Mouse (Mus musculus) liver, embryonic 16.5 days (tissue): ENCODE measurements around the gene Zbtb49. TPM values are rescaled to one million over a fixed set of nuclear protein-coding genes. Genes with fewer than 3 reads are reported as not detected.

Source experiments
- ATAC-seq: fragments of 200-750 bp; cut with Nextera tagmentation; 2 replicates; pipeline ENCODE4 v1.8.0; 2017; ENCODE audit warnings: low read depth, mild to moderate bottlenecking, moderate number of reproducible peaks, moderate library complexity
- H3K27ac ChIP-seq: fragments of 300-500 bp; sonication (generic); 2 replicates; pipeline ENCODE4 v1.5.1; 2014; ENCODE audit warnings: mild to moderate bottlenecking, low read length
- H3K27me3 ChIP-seq: fragments of 300-500 bp; sonication (generic); 2 replicates; pipeline ENCODE4 v1.6.1; 2014; ENCODE audit warnings: low read depth, low read length, mixed read lengths; ENCODE audit not compliant: control insufficient read depth, insufficient read depth
- H3K36me3 ChIP-seq: fragments of 300-500 bp; sonication (generic); 2 replicates; pipeline ENCODE4 v1.6.1; 2014; ENCODE audit warnings: mild to moderate bottlenecking; ENCODE audit not compliant: control insufficient read depth, insufficient read depth
- H3K4me1 ChIP-seq: fragments of 300-500 bp; sonication (generic); 2 replicates; pipeline ENCODE4 v1.6.1; 2014; ENCODE audit warnings: low read depth, low read length, mixed read lengths; ENCODE audit not compliant: control insufficient read depth
- H3K4me2 ChIP-seq: fragments of 300-500 bp; sonication (generic); 2 replicates; pipeline ENCODE4 v1.6.1; 2014; ENCODE audit warnings: low read depth, low read length, mixed read lengths
- H3K4me3 ChIP-seq: fragments of 300-500 bp; sonication (generic); 2 replicates; pipeline ENCODE4 v1.5.1; 2014; ENCODE audit warnings: low read depth, mild to moderate bottlenecking, low read length
- H3K9ac ChIP-seq: fragments of 300-500 bp; sonication (generic); 2 replicates; pipeline ENCODE4 v1.6.1; 2014; ENCODE audit warnings: low read depth, low read length
- H3K9me3 ChIP-seq: fragments of 300-500 bp; sonication (generic); replicated peaks from 2 replicates; pipeline ENCODE4 v1.6.1; 2016; ENCODE audit warnings: low read length; ENCODE audit not compliant: control insufficient read depth
- WGBS: fragments of 180-500 bp; shearing (Covaris S2); extraction: QIAGEN DNeasy Blood & Tissue Kit; methylation state at CpG from one replicate; pipeline ENCODE4 v1.1.7; 2014; ENCODE audit not compliant: insufficient replicate concordance; 5-methylcytosine and 5-hydroxymethylcytosine counted together
- polyA plus RNA-seq: library from polyadenylated mRNA; unstranded; fragments of >200 nt; fragmentation: Nextera tagmentation; extraction: Ambion mirVana; gene quantifications from 2 replicates; pipeline ENCODE4 v1.2.1, GENCODE M21; 2015

Gene Zbtb49
- polyA plus RNA-seq, 1 experiment from 2014 or later: 2.6 TPM

- H3K4me3 ChIP-seq: no peak overlapping the region
- H3K9me3 ChIP-seq: no peaks in the 10 kb centered on the region
- H3K27ac ChIP-seq: no peak overlapping the region
- 62% methylated on average over 7 of the region's 7 CpGs for WGBS
- H3K4me2 ChIP-seq: no peak overlapping the region
- H3K36me3 ChIP-seq: no peaks in the 10 kb centered on the region; the same call in 1 of the 2 replicates
- no peak for ATAC-seq
- H3K27me3 ChIP-seq: no peaks in the 10 kb centered on the region
- H3K9ac ChIP-seq: no peak overlapping the region
- no peaks in the 10 kb centered on the region; the same call in 1 of the 2 replicates for H3K4me1 ChIP-seq
Measured at GRCm38 (mm10) chr5:38205303-38205726, 14.9 kb downstream of the Zbtb49 start.

- no peak for ATAC-seq
- no peak overlapping the region for H3K4me2 ChIP-seq
- no peaks in the 10 kb centered on the region for H3K9me3 ChIP-seq
- H3K4me1 ChIP-seq: no peaks in the 10 kb centered on the region
- H3K27ac ChIP-seq: no peak overlapping the region
- H3K4me3 ChIP-seq: no peak overlapping the region
- H3K36me3 ChIP-seq: no peaks in the 10 kb centered on the region; the same call in 1 of the 2 replicates
- H3K9ac ChIP-seq: no peak overlapping the region
- 71% methylated on average over 2 of the region's 2 CpGs for WGBS
- no peaks in the 10 kb centered on the region for H3K27me3 ChIP-seq
Measured at GRCm38 (mm10) chr5:38199686-38200085, 20.6 kb downstream of the Zbtb49 start.

- no peaks in the 10 kb centered on the region; the same call in 1 of the 2 replicates for H3K36me3 ChIP-seq
- H3K27ac ChIP-seq: no peak overlapping the region
- H3K4me3 ChIP-seq: no peak overlapping the region
- no peaks in the 10 kb centered on the region for H3K9me3 ChIP-seq
- no peak for ATAC-seq
- H3K9ac ChIP-seq: no peak overlapping the region
- H3K27me3 ChIP-seq: no peaks in the 10 kb centered on the region
- no peak overlapping the region for H3K4me2 ChIP-seq
- no peaks in the 10 kb centered on the region for H3K4me1 ChIP-seq
- 30% methylated on average over 7 of the region's 7 CpGs for WGBS
Measured at GRCm38 (mm10) chr5:38197482-38197823, 22.8 kb downstream of the Zbtb49 start.

GRCm38 (mm10) chr5:38196821-38197481 is 23.3 kb downstream of the Zbtb49 start:
- Histone ChIP-seq H3K9ac (no peak overlapping the region), H3K9me3 (no peaks in the 10 kb centered on the region), H3K4me2 (no peak overlapping the region), H3K36me3 (no peaks in the 10 kb centered on the region; the same call in 1 of the 2 replicates), H3K4me1 (no peaks in the 10 kb centered on the region), H3K4me3 (no peak overlapping the region), H3K27me3 (no peaks in the 10 kb centered on the region), H3K27ac (no peak overlapping the region)
- ATAC-seq: no peak
- 64% methylated on average over 5 of the region's 5 CpGs for WGBS

- H3K4me2 ChIP-seq: no peak overlapping the region
- no peak for ATAC-seq
- H3K9me3 ChIP-seq: no peaks in the 10 kb centered on the region
- H3K27me3 ChIP-seq: no peaks in the 10 kb centered on the region
- H3K27ac ChIP-seq: no peak overlapping the region
- no peak overlapping the region for H3K9ac ChIP-seq
- no peak overlapping the region for H3K4me3 ChIP-seq
- no peaks in the 10 kb centered on the region for H3K4me1 ChIP-seq
- H3K36me3 ChIP-seq: no peaks in the 10 kb centered on the region
Measured at GRCm38 (mm10) chr5:38195941-38196340, 24.3 kb downstream of the Zbtb49 start.

GRCm38 (mm10) chr5:38194946-38195345 is 25.3 kb downstream of the Zbtb49 start:
- Histone ChIP-seq H3K4me1 (no peaks in the 10 kb centered on the region), H3K36me3 (no peaks in the 10 kb centered on the region), H3K4me2 (no peak overlapping the region), H3K27ac (no peak overlapping the region), H3K9ac (no peak overlapping the region), H3K27me3 (no peaks in the 10 kb centered on the region), H3K4me3 (no peak overlapping the region), H3K9me3 (no peaks in the 10 kb centered on the region)
- 58% methylated on average over 2 of the region's 2 CpGs for WGBS
- no peak for ATAC-seq

- Histone ChIP-seq H3K4me3 (no peak overlapping the region), H3K36me3 (no peaks in the 10 kb centered on the region), H3K27me3 (no peaks in the 10 kb centered on the region), H3K4me2 (no peak overlapping the region), H3K9ac (no peak overlapping the region), H3K27ac (no peak overlapping the region), H3K9me3 (no peaks in the 10 kb centered on the region), H3K4me1 (no peaks in the 10 kb centered on the region)
- 71% methylated on average over 3 of the region's 3 CpGs for WGBS
- no peak for ATAC-seq
Measured at GRCm38 (mm10) chr5:38190907-38191306, 29.4 kb downstream of the Zbtb49 start.

GRCm38 (mm10) chr5:38187006-38187405 is 33.3 kb downstream of the Zbtb49 start:
- Histone ChIP-seq H3K36me3 (no peaks in the 10 kb centered on the region), H3K9me3 (no peaks in the 10 kb centered on the region), H3K4me3 (no peak overlapping the region), H3K27me3 (no peaks in the 10 kb centered on the region), H3K4me1 (no peaks in the 10 kb centered on the region), H3K27ac (no peak overlapping the region), H3K9ac (no peak overlapping the region), H3K4me2 (no peak overlapping the region)
- WGBS: 67% methylated on average over 2 of the region's 2 CpGs
- ATAC-seq: no peak

- no peak overlapping the region for H3K9ac ChIP-seq
- no peaks in the 10 kb centered on the region for H3K9me3 ChIP-seq
- H3K4me1 ChIP-seq: no peaks in the 10 kb centered on the region
- no peak overlapping the region for H3K4me3 ChIP-seq
- ATAC-seq: no peak
- WGBS: 65% methylated on average over 6 of the region's 6 CpGs
- no peak overlapping the region for H3K27ac ChIP-seq
- H3K27me3 ChIP-seq: no peaks in the 10 kb centered on the region
- H3K36me3 ChIP-seq: no peaks in the 10 kb centered on the region
- H3K4me2 ChIP-seq: no peak overlapping the region
Measured at GRCm38 (mm10) chr5:38184688-38185285, 35.5 kb downstream of the Zbtb49 start.
